Mouse (Mus musculus): ENCODE data around the gene Asxl1. TPM values are rescaled to one million over a fixed set of nuclear protein-coding genes. Genes with fewer than 3 reads are reported as not detected.

Asxl1 gene
- polyA plus RNA-seq, 1 experiment from 2014 or later, result 7.4 TPM

DNA sequence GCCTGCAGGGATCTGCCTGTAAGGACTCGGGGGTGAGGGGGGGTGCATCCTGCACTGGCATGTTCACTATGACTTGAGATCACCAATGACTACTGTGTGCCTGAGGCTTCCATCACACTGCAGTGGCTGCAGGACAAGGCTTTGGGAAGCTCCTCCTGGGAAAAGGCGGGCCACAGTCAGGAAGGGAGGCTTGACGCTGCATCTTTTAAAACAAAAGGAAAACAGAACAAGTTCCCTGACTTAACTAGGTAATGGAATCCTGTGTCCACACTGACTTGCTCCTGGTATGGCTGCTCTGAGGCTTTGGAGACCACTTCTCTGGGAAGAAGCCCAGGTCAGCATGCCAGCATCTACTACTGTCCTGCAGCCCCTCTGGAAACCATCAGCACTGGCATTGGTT lies 63.3 kb downstream of the Asxl1 start:
- H3K9ac ChIP-seq (ENCODE audit: low read depth, low read length), result no peak overlapping the region
- no peak for ATAC-seq
- no peak overlapping the region for H3K4me2 ChIP-seq (replicated peaks; ENCODE audit: low read depth)
- 64% methylated on average over 3 of the region's 3 CpGs for WGBS
- H3K27me3 ChIP-seq (replicated peaks; ENCODE audit: control insufficient read depth, insufficient read depth, low read length), result no peaks in the 10 kb centered on the region
- no peak for TF ChIP-seq CTCF (IDR thresholded peaks at IDR 0.05; ENCODE audit: low read depth)
- H3K9me3 ChIP-seq (ENCODE audit: control insufficient read depth), result no peaks in the 10 kb centered on the region
- no peak overlapping the region for H3K27ac ChIP-seq (ENCODE audit: low read depth, low read length)
- no peak overlapping the region for H3K4me3 ChIP-seq (ENCODE audit: low read depth, low read length)
- H3K36me3 ChIP-seq (ENCODE audit: control insufficient read depth, insufficient read depth), result peaks cover 66% of the 10 kb centered on the region
- no peaks in the 10 kb centered on the region for H3K4me1 ChIP-seq (replicated peaks; ENCODE audit: control insufficient read depth, insufficient read depth, low read length)

DNA sequence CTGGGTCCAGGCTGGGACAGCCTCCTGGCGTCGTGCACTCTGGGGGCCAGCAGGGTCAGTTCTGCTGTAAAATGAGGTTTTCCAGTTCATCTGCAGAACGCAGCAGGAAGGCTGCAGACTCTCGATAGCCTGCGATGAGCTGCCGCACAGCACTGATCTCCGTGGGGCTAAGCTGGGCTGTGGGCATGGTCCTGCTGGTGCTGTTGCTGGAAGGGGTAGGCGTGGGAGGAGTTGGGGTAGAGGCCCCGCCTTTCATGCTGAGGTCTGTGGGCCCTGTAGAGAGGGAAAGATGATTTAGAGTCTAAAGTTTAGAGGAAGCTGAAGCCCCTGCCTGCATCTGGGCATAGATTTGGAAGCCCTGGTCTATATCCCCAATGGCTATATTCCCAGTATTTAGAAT lies 65.9 kb downstream of the Asxl1 start:
- H3K9ac ChIP-seq (ENCODE audit: low read depth, low read length), result no peak overlapping the region
- ATAC-seq, result no peak
- no peaks in the 10 kb centered on the region for H3K9me3 ChIP-seq (ENCODE audit: control insufficient read depth)
- H3K27ac ChIP-seq (ENCODE audit: low read depth, low read length), result no peak overlapping the region
- peaks cover 90% of the 10 kb centered on the region for H3K36me3 ChIP-seq (ENCODE audit: control insufficient read depth, insufficient read depth)
- no peak overlapping the region for H3K4me2 ChIP-seq (replicated peaks; ENCODE audit: low read depth)
- no peak overlapping the region for H3K4me3 ChIP-seq (ENCODE audit: low read depth, low read length)
- no peaks in the 10 kb centered on the region for H3K4me1 ChIP-seq (replicated peaks; ENCODE audit: control insufficient read depth, insufficient read depth, low read length)
- no peak for TF ChIP-seq CTCF (IDR thresholded peaks at IDR 0.05; ENCODE audit: low read depth)
- H3K27me3 ChIP-seq (replicated peaks; ENCODE audit: control insufficient read depth, insufficient read depth, low read length), result no peaks in the 10 kb centered on the region
- WGBS, result 71% methylated on average over 9 of the region's 9 CpGs

DNA sequence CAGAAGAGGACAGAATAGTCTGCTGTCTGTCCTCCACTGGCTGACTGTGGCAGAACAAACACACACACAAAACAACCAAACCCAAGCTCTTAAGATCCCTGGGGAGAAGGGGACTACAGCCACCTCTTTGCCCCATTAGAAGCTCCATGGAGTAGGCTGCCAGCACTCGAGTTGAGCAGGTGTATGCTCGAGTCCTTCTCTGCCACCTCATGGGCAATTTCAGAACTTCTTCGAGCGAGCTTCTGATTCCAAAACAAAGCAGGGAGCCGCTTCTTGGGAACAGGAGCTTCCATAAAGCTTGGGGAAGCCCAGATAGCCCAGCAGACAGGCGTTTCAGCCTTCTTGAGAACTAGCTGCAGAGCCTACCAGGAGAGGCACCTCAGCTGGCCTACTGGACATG lies 66.9 kb downstream of the Asxl1 start:
- no peak overlapping the region for H3K9ac ChIP-seq (ENCODE audit: low read depth, low read length)
- no peaks in the 10 kb centered on the region for H3K9me3 ChIP-seq (ENCODE audit: control insufficient read depth)
- peaks cover 91% of the 10 kb centered on the region for H3K36me3 ChIP-seq (ENCODE audit: control insufficient read depth, insufficient read depth)
- H3K4me2 ChIP-seq (replicated peaks; ENCODE audit: low read depth), result no peak overlapping the region
- H3K27me3 ChIP-seq (replicated peaks; ENCODE audit: control insufficient read depth, insufficient read depth, low read length), result no peaks in the 10 kb centered on the region
- WGBS, result 59% methylated on average over 6 of the region's 6 CpGs
- no peak overlapping the region for H3K27ac ChIP-seq (ENCODE audit: low read depth, low read length)
- no peak overlapping the region for H3K4me3 ChIP-seq (ENCODE audit: low read depth, low read length)
- peak; percentile 50 for TF ChIP-seq CTCF (IDR thresholded peaks at IDR 0.05; ENCODE audit: low read depth)
- ATAC-seq, result no peak
- no peaks in the 10 kb centered on the region for H3K4me1 ChIP-seq (replicated peaks; ENCODE audit: control insufficient read depth, insufficient read depth, low read length)

DNA sequence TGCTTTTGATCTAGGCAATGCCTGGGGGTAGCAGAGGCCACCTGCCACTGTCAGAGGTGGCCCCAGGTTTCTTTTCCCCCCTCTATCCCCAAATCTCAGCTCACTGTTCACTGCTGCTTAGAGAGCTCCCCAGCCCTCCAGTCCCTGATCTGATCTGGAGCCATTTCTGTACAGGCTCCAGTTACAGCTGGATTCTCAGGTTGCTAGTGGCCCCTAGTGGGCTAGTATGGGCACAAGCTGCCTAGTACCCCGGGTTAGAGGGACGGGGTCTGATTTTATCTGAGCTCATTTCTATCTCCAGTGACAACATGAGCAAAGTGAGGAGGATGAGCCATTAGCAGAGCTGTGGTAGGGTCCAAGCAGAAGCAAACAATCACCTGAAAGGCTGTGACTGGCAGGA lies 69.0 kb downstream of the Asxl1 start:
- Histone ChIP-seq H3K27me3 (replicated peaks; ENCODE audit: control insufficient read depth, insufficient read depth, low read length) (no peaks in the 10 kb centered on the region), H3K9ac (ENCODE audit: low read depth, low read length) (no peak overlapping the region), H3K27ac (ENCODE audit: low read depth, low read length) (no peak overlapping the region), H3K4me2 (replicated peaks; ENCODE audit: low read depth) (no peak overlapping the region), H3K4me1 (replicated peaks; ENCODE audit: control insufficient read depth, insufficient read depth, low read length) (no peaks in the 10 kb centered on the region), H3K36me3 (ENCODE audit: control insufficient read depth, insufficient read depth) (peaks cover 97% of the 10 kb centered on the region), H3K9me3 (ENCODE audit: control insufficient read depth) (no peaks in the 10 kb centered on the region), H3K4me3 (ENCODE audit: low read depth, low read length) (no peak overlapping the region)
- peak; percentile 68 for TF ChIP-seq CTCF (IDR thresholded peaks at IDR 0.05; ENCODE audit: low read depth)
- no peak for ATAC-seq
- 37% methylated on average over 2 of the region's 2 CpGs for WGBS

DNA sequence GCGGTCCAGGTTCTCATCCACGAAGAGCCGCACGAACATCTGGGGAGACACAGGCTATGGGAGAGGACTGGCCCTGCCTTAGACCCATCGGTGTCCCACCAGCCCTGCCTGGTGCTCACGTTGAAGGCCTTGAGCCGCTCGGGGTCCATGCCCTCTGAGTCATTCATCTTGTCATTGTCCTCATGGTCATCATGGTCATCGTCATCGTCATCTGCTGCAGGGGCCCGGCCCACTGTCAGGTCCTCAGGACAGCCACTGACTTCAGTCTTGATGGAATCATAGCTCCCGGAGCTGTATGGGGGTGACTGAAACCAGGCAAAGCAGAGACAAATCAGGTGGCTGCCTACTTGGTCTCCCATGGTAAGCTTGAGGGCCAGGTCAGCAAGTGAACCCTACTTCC lies 72.2 kb downstream of the Asxl1 start:
- WGBS, result 90% methylated on average over 12 of the region's 12 CpGs
- no peak overlapping the region for H3K4me3 ChIP-seq (ENCODE audit: low read depth, low read length)
- peaks cover 79% of the 10 kb centered on the region for H3K36me3 ChIP-seq (ENCODE audit: control insufficient read depth, insufficient read depth)
- H3K4me2 ChIP-seq (replicated peaks; ENCODE audit: low read depth), result no peak overlapping the region
- no peaks in the 10 kb centered on the region for H3K4me1 ChIP-seq (replicated peaks; ENCODE audit: control insufficient read depth, insufficient read depth, low read length)
- no peaks in the 10 kb centered on the region for H3K9me3 ChIP-seq (ENCODE audit: control insufficient read depth)
- no peak for ATAC-seq
- H3K9ac ChIP-seq (ENCODE audit: low read depth, low read length), result no peak overlapping the region
- 0 out of 2 replicates have a peak overlapping the region, but pooled peaks have one; percentile 28 for H3K27ac ChIP-seq (ENCODE audit: low read depth, low read length)
- no peaks in the 10 kb centered on the region for H3K27me3 ChIP-seq (replicated peaks; ENCODE audit: control insufficient read depth, insufficient read depth, low read length)
- no peak for TF ChIP-seq CTCF (IDR thresholded peaks at IDR 0.05; ENCODE audit: low read depth)

DNA sequence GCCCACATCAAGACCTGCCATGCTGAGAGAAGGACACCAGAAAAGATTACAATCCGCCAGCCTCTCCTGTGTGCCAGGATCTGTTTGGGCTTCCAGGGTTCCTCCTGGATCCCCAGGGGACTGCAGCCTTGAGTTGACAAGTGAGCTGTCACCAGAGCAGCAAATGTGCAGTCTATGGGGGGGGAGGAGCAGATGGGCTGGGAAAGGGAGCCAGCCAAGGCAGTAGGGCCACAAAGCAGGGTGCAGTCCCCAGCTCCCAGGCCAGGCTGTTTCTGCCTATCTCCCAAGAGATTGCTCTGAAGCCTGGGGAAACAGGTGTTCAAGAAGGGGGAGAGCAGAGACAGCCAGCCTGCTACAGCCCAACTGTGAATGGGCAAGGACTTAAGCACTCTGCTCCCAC lies 72.8 kb downstream of the Asxl1 start:
- Histone ChIP-seq H3K9me3 (ENCODE audit: control insufficient read depth) (no peaks in the 10 kb centered on the region), H3K27me3 (replicated peaks; ENCODE audit: control insufficient read depth, insufficient read depth, low read length) (no peaks in the 10 kb centered on the region), H3K4me3 (ENCODE audit: low read depth, low read length) (no peak overlapping the region), H3K36me3 (ENCODE audit: control insufficient read depth, insufficient read depth) (peaks cover 74% of the 10 kb centered on the region), H3K9ac (ENCODE audit: low read depth, low read length) (no peak overlapping the region), H3K4me1 (replicated peaks; ENCODE audit: control insufficient read depth, insufficient read depth, low read length) (no peaks in the 10 kb centered on the region), H3K27ac (ENCODE audit: low read depth, low read length) (peak overlapping the region; percentile 28; the same call in 1 of the 2 replicates), H3K4me2 (replicated peaks; ENCODE audit: low read depth) (no peak overlapping the region)
- 87% methylated on average over 1 of the region's 1 CpGs for WGBS
- TF ChIP-seq CTCF (IDR thresholded peaks at IDR 0.05; ENCODE audit: low read depth), result no peak
- no peak for ATAC-seq

GRCm38 (mm10) chr2:153421233-153421632 lies 75.6 kb downstream of the Asxl1 start:
- no peak overlapping the region for H3K4me3 ChIP-seq (ENCODE audit: low read depth, low read length)
- peaks cover 21% of the 10 kb centered on the region; the same call in 1 of the 2 replicates for H3K4me1 ChIP-seq (replicated peaks; ENCODE audit: control insufficient read depth, insufficient read depth, low read length)
- H3K9ac ChIP-seq (ENCODE audit: low read depth, low read length), result no peak overlapping the region
- TF ChIP-seq CTCF (IDR thresholded peaks at IDR 0.05; ENCODE audit: low read depth), result peak; percentile 66
- no peaks in the 10 kb centered on the region for H3K9me3 ChIP-seq (ENCODE audit: control insufficient read depth)
- H3K36me3 ChIP-seq (ENCODE audit: control insufficient read depth, insufficient read depth), result peaks cover 47% of the 10 kb centered on the region
- H3K4me2 ChIP-seq (replicated peaks; ENCODE audit: low read depth), result no peak overlapping the region
- no peaks in the 10 kb centered on the region for H3K27me3 ChIP-seq (replicated peaks; ENCODE audit: control insufficient read depth, insufficient read depth, low read length)
- ATAC-seq, result no peak
- H3K27ac ChIP-seq (ENCODE audit: low read depth, low read length), result no peak overlapping the region

Data from intestine, postnatal 0 days (tissue).